Mouse (Mus musculus) retina, embryonic 14.5 days (tissue): ENCODE measurements at regions not wholly inside any gene's neighbourhood (a gene's known extent, or its start where the extent isn't known, plus 50 kb on each side); places are given as distances from the start of the nearest gene placed in this dataset.
"Not testable (repeated sequence)": the region's sequence is repeated elsewhere in the genome, so short reads cannot be mapped to it uniquely, and the experiment has no call there.

ENCODE experiments used
- DNase-seq: peaks from one replicate; pipeline ENCODE4 v3.0.0-alpha.2; 2015; ENCODE audit warnings: low spot score

- DNase-seq = no peak
These were observed 147.2 kb upstream of the Supt20 start for GRCm38 (mm10) chr3:54545393-54545792.

GRCm38 (mm10) chr3:54551908-54552307 lies 140.7 kb upstream of the Supt20 start:
- DNase-seq = no peak

GRCm38 (mm10) chr3:54555954-54556353 lies 136.7 kb upstream of the Supt20 start:
- peak; percentile 20 for DNase-seq

DNA sequence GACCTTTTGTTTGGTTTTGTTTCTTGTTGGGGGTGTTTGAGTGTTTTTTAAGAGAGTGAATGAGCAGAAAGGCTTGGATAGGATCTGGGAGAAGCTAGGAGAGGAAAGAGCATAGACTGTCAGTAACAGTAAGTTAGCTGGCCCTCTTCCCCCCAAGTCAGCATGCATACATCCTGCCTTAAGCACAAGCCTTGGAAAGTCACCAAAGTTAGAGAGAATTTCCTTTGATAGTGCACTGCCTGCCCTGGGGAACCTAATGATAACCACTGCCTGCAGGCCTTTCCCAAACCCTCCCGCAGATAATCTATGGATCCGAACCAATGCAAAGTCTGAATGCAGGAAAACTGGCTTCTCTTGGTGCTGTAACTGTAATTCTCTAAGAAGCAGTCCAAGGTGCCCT lies 133.6 kb upstream of the Supt20 start:
- no peak for DNase-seq

- no peak for DNase-seq
These were observed 133.1 kb upstream of the Supt20 start for GRCm38 (mm10) chr3:54559527-54559926.

- no peak for DNase-seq
These were observed 132.3 kb upstream of the Supt20 start for GRCm38 (mm10) chr3:54560056-54560922.

- DNase-seq = no peak
These were observed 125.3 kb upstream of the Supt20 start for GRCm38 (mm10) chr3:54567329-54567728.

- no peak for DNase-seq
These were observed 124.5 kb upstream of the Supt20 start for GRCm38 (mm10) chr3:54568096-54568495.

DNA sequence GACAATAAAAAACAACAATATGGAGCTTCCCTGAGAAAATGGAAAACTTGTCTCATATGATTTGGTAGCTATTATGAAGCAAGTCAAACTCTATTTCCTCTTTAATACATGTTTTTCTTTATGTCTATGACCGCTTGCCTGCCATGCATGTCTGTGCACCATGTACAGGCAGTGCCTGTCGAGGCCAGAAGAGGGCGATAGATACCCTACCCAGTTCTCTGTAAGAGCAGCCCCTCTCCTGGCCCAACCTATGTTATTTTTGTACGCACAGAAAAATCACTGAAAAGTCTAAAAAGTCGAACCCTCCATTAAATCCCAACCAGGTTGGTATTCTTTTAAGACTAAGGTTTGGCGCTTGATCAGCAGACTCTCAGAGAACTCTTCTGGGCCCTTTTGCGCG lies 122.1 kb upstream of the Supt20 start:
- no peak for DNase-seq

DNA sequence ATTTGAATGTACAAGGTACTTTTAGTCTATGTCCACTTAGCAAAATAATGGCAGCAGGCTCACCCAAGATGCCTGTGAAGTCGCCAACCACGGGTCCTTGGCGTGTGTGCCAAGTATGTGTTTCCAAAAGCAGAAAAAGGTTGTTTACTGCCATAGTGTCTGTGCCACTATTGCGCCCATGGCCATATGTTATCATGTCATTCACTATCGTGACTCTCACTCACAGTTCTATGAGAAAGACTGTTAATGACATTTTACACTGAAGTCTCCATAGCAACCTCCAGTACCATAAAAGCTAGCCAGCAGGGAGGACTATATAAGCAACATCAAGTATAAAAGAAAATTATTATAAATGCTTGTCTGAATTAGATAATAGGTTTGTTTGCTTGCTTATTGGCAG lies 114.8 kb upstream of the Supt20 start:
- DNase-seq = no peak

GRCm38 (mm10) chr3:54579425-54579824 lies 113.2 kb upstream of the Supt20 start:
- DNase-seq = no peak

DNA sequence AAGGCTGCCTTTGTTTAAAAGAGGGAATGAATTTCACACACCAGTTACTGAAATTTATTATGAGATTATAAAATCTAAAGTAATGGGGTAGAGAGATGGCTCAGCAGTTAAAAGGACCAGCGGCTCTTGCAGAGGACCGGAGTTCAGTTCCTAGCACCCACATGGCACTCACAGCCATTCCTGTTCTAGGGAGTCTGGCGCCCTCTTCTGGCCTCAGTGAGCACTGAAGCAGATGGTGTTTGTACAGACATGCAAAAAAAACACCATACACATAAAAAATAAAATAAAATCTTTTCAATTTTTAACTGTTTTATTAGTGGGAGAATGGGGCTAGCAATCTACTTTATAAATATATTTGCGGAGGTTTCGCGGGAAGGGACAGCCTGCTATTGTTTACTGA lies 112.3 kb upstream of the Supt20 start:
- no peak for DNase-seq

GRCm38 (mm10) chr3:54585781-54586180 lies 106.8 kb upstream of the Supt20 start:
- DNase-seq = not testable (repeated sequence)

DNA sequence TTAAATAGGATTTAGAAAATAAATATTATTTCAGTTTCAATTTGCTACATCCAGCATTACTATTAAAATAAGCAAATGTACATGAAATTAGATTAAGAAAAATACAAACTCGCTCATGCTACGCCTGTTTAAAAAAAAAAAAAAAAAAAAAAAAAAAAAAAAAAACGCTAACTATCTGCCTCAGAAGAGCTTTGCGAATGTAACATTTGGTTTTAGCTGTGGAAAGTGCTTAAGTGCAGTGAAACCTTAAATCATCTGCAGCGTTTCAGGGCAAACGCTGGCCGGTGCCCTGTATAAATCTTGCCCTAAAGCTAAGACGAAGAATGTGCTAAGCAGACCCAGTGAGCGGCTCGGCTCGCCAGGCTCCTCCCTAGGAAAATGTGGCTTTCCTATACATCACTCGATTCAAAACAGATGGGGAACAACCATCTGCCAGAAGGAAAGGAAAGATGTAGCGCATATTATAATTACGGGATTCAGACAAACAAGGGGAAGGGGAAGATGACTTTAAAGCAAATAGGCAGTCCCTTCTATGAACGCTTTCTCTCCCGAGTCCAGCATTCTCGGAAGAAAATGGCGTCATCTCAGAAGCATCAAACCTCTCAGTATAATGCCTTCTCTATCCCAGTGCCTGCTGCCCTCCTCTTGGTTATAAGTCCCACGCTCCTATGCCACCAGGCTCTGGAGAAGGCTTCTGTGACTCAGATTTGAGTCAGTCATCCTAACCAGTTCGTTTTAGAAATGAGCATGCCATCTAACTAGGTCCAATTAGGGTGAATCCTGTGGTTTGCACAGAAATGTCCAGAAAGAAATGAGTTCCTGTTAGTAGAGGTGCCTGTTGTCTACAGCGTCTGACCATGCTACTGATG lies 105.2 kb upstream of the Supt20 start:
- DNase-seq = no peak

- DNase-seq = no peak
These were observed 104.4 kb upstream of the Supt20 start for GRCm38 (mm10) chr3:54588198-54588597.

- no peak for DNase-seq
These were observed 102.6 kb upstream of the Supt20 start for GRCm38 (mm10) chr3:54589976-54590375.

DNA sequence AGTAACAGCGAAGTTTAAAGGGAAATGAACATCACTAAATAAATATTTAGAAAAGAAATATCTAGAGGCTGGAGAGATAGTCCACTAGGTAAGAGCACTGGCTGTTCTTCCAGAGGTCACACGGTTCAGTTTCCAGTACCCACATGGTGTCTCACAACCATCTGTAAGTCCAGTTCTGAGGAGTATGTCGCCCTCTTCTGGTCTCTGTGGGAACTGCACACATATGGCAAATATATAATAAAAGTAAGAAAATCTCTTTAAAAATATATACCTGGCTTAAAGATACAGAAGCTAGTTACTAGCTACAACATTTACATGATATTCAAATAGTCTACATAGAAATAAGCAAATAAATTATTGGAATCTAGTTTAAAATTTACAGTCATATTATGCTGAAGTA lies 101.4 kb upstream of the Supt20 start:
- no peak for DNase-seq

- DNase-seq = no peak
These were observed 100.5 kb upstream of the Supt20 start for GRCm38 (mm10) chr3:54592064-54592463.

- no peak for DNase-seq
These were observed 99.8 kb upstream of the Supt20 start for GRCm38 (mm10) chr3:54592655-54593428.

- DNase-seq = no peak
These were observed 97.4 kb upstream of the Supt20 start for GRCm38 (mm10) chr3:54595193-54595592.

GRCm38 (mm10) chr3:54597326-54598274 lies 95.0 kb upstream of the Supt20 start:
- DNase-seq = no peak
